Mouse (Mus musculus): Measurements from ENCODE around the gene Yipf2. TPM values are rescaled to one million over a fixed set of nuclear protein-coding genes. Genes with fewer than 3 reads are reported as not detected.

Yipf2 gene
- polyA plus RNA-seq, 1 experiment from 2014 or later: 16.9 TPM

- peaks cover 5% of the 10 kb centered on the region for H3K4me1 ChIP-seq (replicated peaks; ENCODE audit: control insufficient read depth, insufficient read depth, low read length)
- H3K9ac ChIP-seq (ENCODE audit: low read depth, low read length): peak overlapping the region; percentile 56
- peak overlapping the region; percentile 94 for H3K4me2 ChIP-seq (replicated peaks; ENCODE audit: low read depth, low read length)
- peaks cover 9% of the 10 kb centered on the region for H3K36me3 ChIP-seq (ENCODE audit: control insufficient read depth, insufficient read depth, low read length)
- no peak for DNase-seq (ENCODE audit: low spot score)
- H3K27me3 ChIP-seq (ENCODE audit: control insufficient read depth, insufficient read depth, low read length): no peaks in the 10 kb centered on the region
- no peaks in the 10 kb centered on the region for H3K9me3 ChIP-seq (ENCODE audit: control insufficient read depth, low read length)
- peak; percentile 74; the same call in 1 of the 2 replicates for ATAC-seq (ENCODE audit: low FRiP score)
- peak overlapping the region; percentile 97 for H3K4me3 ChIP-seq (ENCODE audit: low read depth, low read length)
- 0 out of 2 replicates have a peak overlapping the region, but pooled peaks have one; percentile 44 for H3K27ac ChIP-seq (ENCODE audit: low read depth, low read length)
- WGBS: 23% methylated on average over 17 of the region's 17 CpGs
Measured at GRCm38 (mm10) chr9:21591831-21592702, 561 bp downstream of the Yipf2 start.

- Histone ChIP-seq H3K9me3 (ENCODE audit: control insufficient read depth, low read length) (no peaks in the 10 kb centered on the region), H3K4me1 (replicated peaks; ENCODE audit: control insufficient read depth, insufficient read depth, low read length) (peaks cover 5% of the 10 kb centered on the region), H3K27me3 (ENCODE audit: control insufficient read depth, insufficient read depth, low read length) (no peaks in the 10 kb centered on the region), H3K27ac (ENCODE audit: low read depth, low read length) (no peak overlapping the region), H3K9ac (ENCODE audit: low read depth, low read length) (no peak overlapping the region), H3K4me2 (replicated peaks; ENCODE audit: low read depth, low read length) (no peak overlapping the region), H3K36me3 (ENCODE audit: control insufficient read depth, insufficient read depth, low read length) (peaks cover 17% of the 10 kb centered on the region), H3K4me3 (ENCODE audit: low read depth, low read length) (no peak overlapping the region; the same call in 1 of the 2 replicates)
- no peak for ATAC-seq (ENCODE audit: low FRiP score)
- 87% methylated on average over 6 of the region's 6 CpGs for WGBS
- DNase-seq (ENCODE audit: low spot score): no peak
Measured at GRCm38 (mm10) chr9:21591127-21591830, 1.3 kb downstream of the Yipf2 start.

- H3K4me3 ChIP-seq (ENCODE audit: low read depth, low read length): no peak overlapping the region
- H3K9me3 ChIP-seq (ENCODE audit: control insufficient read depth, low read length): no peaks in the 10 kb centered on the region
- ATAC-seq (ENCODE audit: low FRiP score) (no peak), DNase-seq (ENCODE audit: low spot score) (no peak)
- H3K4me1 ChIP-seq (replicated peaks; ENCODE audit: control insufficient read depth, insufficient read depth, low read length): peaks cover 5% of the 10 kb centered on the region
- no peak overlapping the region for H3K27ac ChIP-seq (ENCODE audit: low read depth, low read length)
- peaks cover 20% of the 10 kb centered on the region for H3K36me3 ChIP-seq (ENCODE audit: control insufficient read depth, insufficient read depth, low read length)
- WGBS: 91% methylated on average over 5 of the region's 5 CpGs
- H3K27me3 ChIP-seq (ENCODE audit: control insufficient read depth, insufficient read depth, low read length): no peaks in the 10 kb centered on the region
- H3K9ac ChIP-seq (ENCODE audit: low read depth, low read length): no peak overlapping the region
- no peak overlapping the region for H3K4me2 ChIP-seq (replicated peaks; ENCODE audit: low read depth, low read length)
Measured at GRCm38 (mm10) chr9:21589538-21589937, 3.1 kb downstream of the Yipf2 start.

DNA sequence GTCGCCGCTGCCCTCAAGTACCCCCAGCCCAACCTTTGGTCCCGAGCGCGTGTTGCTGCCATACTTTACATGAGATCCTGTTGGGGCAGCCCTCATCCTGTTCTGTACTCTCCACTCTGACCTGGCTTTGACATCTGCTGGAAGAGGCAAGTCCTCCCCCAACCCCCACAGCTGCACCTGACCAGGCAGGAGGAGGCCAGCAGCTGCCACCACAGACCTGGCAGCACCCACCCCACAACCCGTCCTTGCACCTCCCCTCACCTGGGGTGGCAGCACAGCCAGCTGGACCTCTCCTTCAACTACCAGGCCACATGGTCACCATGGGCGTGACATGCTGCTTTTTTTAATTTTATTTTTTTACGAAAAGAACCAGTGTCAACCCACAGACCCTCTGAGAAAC is 4.3 kb downstream of the Yipf2 start:
- Histone ChIP-seq H3K36me3 (ENCODE audit: control insufficient read depth, insufficient read depth, low read length) (peaks cover 25% of the 10 kb centered on the region), H3K27me3 (ENCODE audit: control insufficient read depth, insufficient read depth, low read length) (no peaks in the 10 kb centered on the region), H3K9me3 (ENCODE audit: control insufficient read depth, low read length) (no peaks in the 10 kb centered on the region), H3K4me1 (replicated peaks; ENCODE audit: control insufficient read depth, insufficient read depth, low read length) (no peaks in the 10 kb centered on the region; the same call in 1 of the 2 replicates), H3K4me2 (replicated peaks; ENCODE audit: low read depth, low read length) (no peak overlapping the region), H3K9ac (ENCODE audit: low read depth, low read length) (no peak overlapping the region), H3K4me3 (ENCODE audit: low read depth, low read length) (no peak overlapping the region), H3K27ac (ENCODE audit: low read depth, low read length) (no peak overlapping the region)
- 91% methylated on average over 8 of the region's 8 CpGs for WGBS
- DNase-seq (ENCODE audit: low spot score): no peak
- ATAC-seq (ENCODE audit: low FRiP score): no peak

DNA sequence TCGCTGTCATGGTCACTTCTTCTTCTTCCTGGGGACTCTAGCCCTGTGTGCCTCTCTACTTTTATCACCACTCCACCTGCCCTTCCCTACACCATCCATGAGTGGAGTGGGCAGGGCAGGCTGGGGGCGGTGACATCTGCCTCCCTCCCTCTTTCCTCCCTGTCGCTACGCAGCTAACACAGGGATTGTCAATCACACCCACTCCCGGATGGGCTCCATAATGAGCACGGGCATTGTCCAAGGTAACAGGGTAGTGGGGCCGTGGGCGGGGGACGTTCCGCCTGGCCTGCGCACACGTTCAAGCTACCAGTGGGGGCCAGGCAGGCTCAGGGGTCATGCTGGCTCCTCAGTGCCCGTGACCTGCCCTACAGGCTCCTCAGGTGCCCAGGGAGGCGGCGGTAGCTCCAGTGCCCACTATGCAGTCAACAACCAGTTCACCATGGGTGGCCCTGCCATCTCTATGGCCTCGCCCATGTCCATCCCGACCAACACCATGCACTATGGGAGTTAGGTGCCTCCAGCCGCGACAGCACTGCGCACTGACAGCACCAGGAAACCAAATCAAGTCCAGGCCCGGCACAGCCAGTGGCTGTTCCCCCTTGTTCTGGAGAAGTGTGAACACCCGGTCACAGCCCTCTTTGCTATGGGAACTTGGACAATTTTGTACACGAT is 4.8 kb downstream of the Yipf2 start:
- H3K4me3 ChIP-seq (ENCODE audit: low read depth, low read length): no peak overlapping the region
- no peak overlapping the region for H3K4me2 ChIP-seq (replicated peaks; ENCODE audit: low read depth, low read length)
- no peaks in the 10 kb centered on the region for H3K27me3 ChIP-seq (ENCODE audit: control insufficient read depth, insufficient read depth, low read length)
- no peak overlapping the region for H3K27ac ChIP-seq (ENCODE audit: low read depth, low read length)
- H3K4me1 ChIP-seq (replicated peaks; ENCODE audit: control insufficient read depth, insufficient read depth, low read length): no peaks in the 10 kb centered on the region; the same call in 1 of the 2 replicates
- H3K9ac ChIP-seq (ENCODE audit: low read depth, low read length): no peak overlapping the region
- no peaks in the 10 kb centered on the region for H3K9me3 ChIP-seq (ENCODE audit: control insufficient read depth, low read length)
- 85% methylated on average over 23 of the region's 23 CpGs for WGBS
- ATAC-seq (ENCODE audit: low FRiP score) (no peak), DNase-seq (ENCODE audit: low spot score) (no peak)
- H3K36me3 ChIP-seq (ENCODE audit: control insufficient read depth, insufficient read depth, low read length): peaks cover 27% of the 10 kb centered on the region

- ATAC-seq (ENCODE audit: low FRiP score) (no peak), DNase-seq (ENCODE audit: low spot score) (no peak)
- WGBS: 95% methylated on average over 1 of the region's 1 CpGs
- no peaks in the 10 kb centered on the region for H3K4me1 ChIP-seq (replicated peaks; ENCODE audit: control insufficient read depth, insufficient read depth, low read length)
- no peak overlapping the region for H3K4me3 ChIP-seq (ENCODE audit: low read depth, low read length)
- no peak overlapping the region for H3K27ac ChIP-seq (ENCODE audit: low read depth, low read length)
- peaks cover 27% of the 10 kb centered on the region for H3K36me3 ChIP-seq (ENCODE audit: control insufficient read depth, insufficient read depth, low read length)
- H3K9me3 ChIP-seq (ENCODE audit: control insufficient read depth, low read length): no peaks in the 10 kb centered on the region
- H3K9ac ChIP-seq (ENCODE audit: low read depth, low read length): no peak overlapping the region
- H3K27me3 ChIP-seq (ENCODE audit: control insufficient read depth, insufficient read depth, low read length): no peaks in the 10 kb centered on the region
- H3K4me2 ChIP-seq (replicated peaks; ENCODE audit: low read depth, low read length): no peak overlapping the region
Measured at GRCm38 (mm10) chr9:21585401-21585800, 7.2 kb downstream of the Yipf2 start.

DNA sequence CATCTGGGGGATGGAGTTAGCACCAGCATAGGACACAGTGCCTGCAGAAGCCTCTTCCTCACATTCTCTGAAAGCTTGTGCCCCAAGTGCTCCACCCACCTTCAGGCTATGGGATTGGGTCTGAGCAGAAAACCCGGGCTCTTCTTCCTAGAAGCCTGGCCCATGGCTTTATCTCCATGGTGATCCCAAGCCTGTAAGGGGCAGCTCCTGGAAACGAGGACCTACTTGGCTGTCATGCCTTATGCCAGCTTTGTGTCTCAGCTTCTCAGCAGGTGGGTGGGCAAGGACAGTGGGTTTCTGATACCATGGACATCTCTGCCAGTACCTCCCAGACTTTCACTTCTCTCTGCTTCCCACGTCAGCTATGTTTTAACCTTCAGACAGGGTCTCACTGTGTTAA is 14.4 kb downstream of the Yipf2 start:
- Histone ChIP-seq H3K4me2 (replicated peaks; ENCODE audit: low read depth, low read length) (no peak overlapping the region), H3K9me3 (ENCODE audit: control insufficient read depth, low read length) (no peaks in the 10 kb centered on the region), H3K27me3 (ENCODE audit: control insufficient read depth, insufficient read depth, low read length) (no peaks in the 10 kb centered on the region), H3K4me3 (ENCODE audit: low read depth, low read length) (no peak overlapping the region), H3K4me1 (replicated peaks; ENCODE audit: control insufficient read depth, insufficient read depth, low read length) (no peaks in the 10 kb centered on the region), H3K9ac (ENCODE audit: low read depth, low read length) (no peak overlapping the region), H3K36me3 (ENCODE audit: control insufficient read depth, insufficient read depth, low read length) (peaks cover 14% of the 10 kb centered on the region), H3K27ac (ENCODE audit: low read depth, low read length) (no peak overlapping the region)
- no peak for DNase-seq (ENCODE audit: low spot score)
- no peak for ATAC-seq (ENCODE audit: low FRiP score)
- WGBS: 80% methylated on average over 3 of the region's 3 CpGs

GRCm38 (mm10) chr9:21576286-21576685 is 16.3 kb downstream of the Yipf2 start:
- Histone ChIP-seq H3K27me3 (ENCODE audit: control insufficient read depth, insufficient read depth, low read length) (no peaks in the 10 kb centered on the region), H3K27ac (ENCODE audit: low read depth, low read length) (no peak overlapping the region), H3K4me3 (ENCODE audit: low read depth, low read length) (no peak overlapping the region), H3K4me1 (replicated peaks; ENCODE audit: control insufficient read depth, insufficient read depth, low read length) (no peaks in the 10 kb centered on the region), H3K4me2 (replicated peaks; ENCODE audit: low read depth, low read length) (no peak overlapping the region), H3K9ac (ENCODE audit: low read depth, low read length) (no peak overlapping the region), H3K9me3 (ENCODE audit: control insufficient read depth, low read length) (no peaks in the 10 kb centered on the region), H3K36me3 (ENCODE audit: control insufficient read depth, insufficient read depth, low read length) (peaks cover 15% of the 10 kb centered on the region)
- WGBS: 94% methylated on average over 1 of the region's 1 CpGs
- ATAC-seq (ENCODE audit: low FRiP score) (no peak), DNase-seq (ENCODE audit: low spot score) (no peak)

Data from hindbrain, embryonic 11.5 days (tissue).